Mouse (Mus musculus) MEL (cell line): Measurements from ENCODE around the gene Fat3. TPM values are rescaled to one million over a fixed set of nuclear protein-coding genes. Genes with fewer than 3 reads are reported as not detected.

Experiments
- DNase-seq: peaks from one replicate; pipeline ENCODE4 v3.0.0; 2011; ENCODE audit warnings: low read depth, low spot score
- H3K27ac ChIP-seq: 2 replicates; pipeline ENCODE4 v1.5.1; 2012; ENCODE audit warnings: low read depth, mild to moderate bottlenecking, control low read depth, low read length, moderate library complexity; ENCODE audit not compliant: control insufficient read depth
- H3K27me3 ChIP-seq, 2 experiments: fragments of 150-350 bp in 1 of 2; sonication (generic) in 1 of 2; 2 replicates each; pipeline ENCODE4 v1.6.1; 2012; ENCODE audit warnings: low read length in 2 of 2, mild to moderate bottlenecking in 2 of 2, improper control_type of control experiment in 1 of 2, moderate library complexity in 1 of 2; ENCODE audit not compliant: insufficient read depth in 2 of 2, control insufficient read depth in 1 of 2
- H3K36me3 ChIP-seq, 2 experiments: 2 replicates each; pipeline ENCODE4 v1.6.1; 2012 to 2014; ENCODE audit warnings: low read length in 2 of 2, improper control_type of control experiment in 1 of 2, inconsistent platforms in 1 of 2, mild to moderate bottlenecking in 1 of 2; ENCODE audit not compliant: insufficient read depth in 2 of 2, control insufficient read depth in 1 of 2
- H3K4me1 ChIP-seq, 2 experiments: fragments of 150-350 bp in 1 of 2; sonication (generic) in 1 of 2; 2 replicates each; pipeline ENCODE4 v1.6.1; 2012; ENCODE audit warnings: low read length in 2 of 2, improper control_type of control experiment in 1 of 2, mild to moderate bottlenecking in 1 of 2; ENCODE audit not compliant: insufficient read depth in 2 of 2, control insufficient read depth in 1 of 2
- H3K4me3 ChIP-seq, 2 experiments: fragments of 150-350 bp in 1 of 2; sonication (generic) in 1 of 2; 2 replicates each; pipeline ENCODE4 v1.5.1; 2012; ENCODE audit warnings: low read depth in 2 of 2, low read length in 2 of 2, mild to moderate bottlenecking in 2 of 2, moderate library complexity in 2 of 2, control low read depth in 1 of 2, improper control_type of control experiment in 1 of 2; ENCODE audit not compliant: control insufficient read depth in 1 of 2, insufficient read depth in 1 of 2
- H3K79me2 ChIP-seq: 2 replicates; pipeline ENCODE4 v1.6.1; 2012; ENCODE audit warnings: mild to moderate bottlenecking, low read length, moderate library complexity; ENCODE audit not compliant: control insufficient read depth, poor library complexity, insufficient read depth
- H3K9ac ChIP-seq: 2 replicates; pipeline ENCODE4 v1.6.1; 2012; ENCODE audit warnings: low read depth, mild to moderate bottlenecking, control low read depth, low read length, moderate library complexity; ENCODE audit not compliant: control insufficient read depth, poor library complexity, severe bottlenecking
- H3K9me3 ChIP-seq: fragments of 150-350 bp; sonication (generic); replicated peaks from 2 replicates; pipeline ENCODE4 v1.6.1; 2012; ENCODE audit warnings: mild to moderate bottlenecking, low read length, improper control_type of control experiment, moderate library complexity; ENCODE audit not compliant: insufficient read depth
- GATA1 ChIP-seq: IDR thresholded peaks from 2 replicates; pipeline ENCODE4 v1.6.1; 2011; ENCODE audit warnings: low read depth, low read length, improper control_type of control experiment
- KAT2A ChIP-seq: conservative IDR thresholded peaks from 2 replicates; pipeline ENCODE4 v1.6.1; 2012; ENCODE audit warnings: low read depth, low read length, improper control_type of control experiment, inconsistent platforms
- MAFK ChIP-seq: IDR thresholded peaks from 2 replicates; pipeline ENCODE4 v1.6.1; 2011; ENCODE audit warnings: low read depth, mild to moderate bottlenecking, low read length, improper control_type of control experiment, borderline replicate concordance
- MEF2A ChIP-seq: IDR thresholded peaks from 2 replicates; pipeline ENCODE4 v1.6.1; 2014; ENCODE audit warnings: low read depth, mild to moderate bottlenecking, inconsistent platforms, low read length, improper control_type of control experiment; ENCODE audit not compliant: poor library complexity, insufficient replicate concordance, severe bottlenecking; ENCODE audit errors: extremely low read depth
- MYC ChIP-seq: IDR thresholded peaks from 2 replicates; pipeline ENCODE4 v1.6.1; 2011; ENCODE audit warnings: low read depth, mild to moderate bottlenecking, low read length, improper control_type of control experiment, moderate library complexity
- POLR2A ChIP-seq, 2 experiments: IDR thresholded peaks; 2 replicates each; pipeline ENCODE4 v1.6.1; 2011 to 2012; ENCODE audit warnings: low read length in 2 of 2, mild to moderate bottlenecking in 2 of 2, control low read depth in 1 of 2, improper control_type of control experiment in 1 of 2, low read depth in 1 of 2, moderate library complexity in 1 of 2; ENCODE audit not compliant: control insufficient read depth in 1 of 2, insufficient read depth in 1 of 2, poor library complexity in 1 of 2
- POLR2AphosphoS2 ChIP-seq: IDR thresholded peaks from 2 replicates; pipeline ENCODE4 v1.6.1; 2011; ENCODE audit warnings: low read length, improper control_type of control experiment
- POLR2AphosphoS5 ChIP-seq: IDR thresholded peaks from 2 replicates; pipeline ENCODE4 v1.6.1; 2012; ENCODE audit warnings: low read depth, borderline replicate concordance, mild to moderate bottlenecking, inconsistent platforms, low read length, moderate library complexity, mixed read lengths
- RAD21 ChIP-seq: IDR thresholded peaks from 2 replicates; pipeline ENCODE4 v1.6.1; 2011; ENCODE audit warnings: mild to moderate bottlenecking, low read depth, low read length, improper control_type of control experiment
- SIN3A ChIP-seq: IDR thresholded peaks from 2 replicates; pipeline ENCODE4 v1.6.1; 2012; ENCODE audit warnings: low read length, improper control_type of control experiment, inconsistent platforms
- SMC3 ChIP-seq: IDR thresholded peaks from 2 replicates; pipeline ENCODE4 v1.6.1; 2011; ENCODE audit warnings: low read depth, low read length, improper control_type of control experiment
- TCF12 ChIP-seq: IDR thresholded peaks from 2 replicates; pipeline ENCODE4 v1.6.1; 2014; ENCODE audit warnings: low read depth, mild to moderate bottlenecking, inconsistent platforms, low read length, improper control_type of control experiment, moderate library complexity
- UBTF ChIP-seq: IDR thresholded peaks from 2 replicates; pipeline ENCODE4 v1.6.1; 2012; ENCODE audit warnings: low read depth, mild to moderate bottlenecking, inconsistent platforms, low read length, improper control_type of control experiment, moderate library complexity, borderline replicate concordance; ENCODE audit not compliant: insufficient read depth
- USF1 ChIP-seq: IDR thresholded peaks from 2 replicates; pipeline ENCODE4 v1.6.1; 2014; ENCODE audit warnings: low read depth, mild to moderate bottlenecking, inconsistent platforms, low read length, improper control_type of control experiment, moderate library complexity
- USF2 ChIP-seq, 2 experiments: IDR thresholded peaks; 2 replicates each; pipeline ENCODE4 v1.6.1; 2011 to 2012; ENCODE audit warnings: improper control_type of control experiment in 2 of 2, low read length in 2 of 2, borderline replicate concordance in 1 of 2, inconsistent platforms in 1 of 2, low read depth in 1 of 2, mild to moderate bottlenecking in 1 of 2; ENCODE audit not compliant: insufficient read depth in 1 of 2
- ZNF384 ChIP-seq: IDR thresholded peaks from 2 replicates; pipeline ENCODE4 v1.6.1; 2012; ENCODE audit warnings: low read depth, mild to moderate bottlenecking, inconsistent platforms, low read length, improper control_type of control experiment
- polyA plus RNA-seq, 2 experiments: library from polyadenylated mRNA; stranded (reverse) in 1 of 2; unstranded in 1 of 2; fragments of >175 nt in 1 of 2; fragments of >200 nt in 1 of 2; gene quantifications; 2 replicates each; pipeline versions ENCODE4 v1.2.1 to v1.2.4; 2012; ENCODE audit warnings: low replicate concordance in 2 of 2, low read depth in 1 of 2; ENCODE audit not compliant: insufficient read length in 2 of 2, insufficient read depth in 1 of 2, missing spikeins in 1 of 2
- total RNA-seq: library from RNA; depleted of rRNA; stranded (reverse); fragments of 300-350 nt; gene quantifications from 2 replicates; pipeline ENCODE4 v1.2.3, GENCODE M21; 2012

Fat3 gene
- total and polyA plus RNA-seq, 3 experiments: 1.5 to 1.8 TPM; not detected in 1

- no peak overlapping the region for H3K4me3 ChIP-seq
- no peak for DNase-seq
- TF ChIP-seq SMC3 (no peak), POLR2A (IDR thresholded peaks at IDR 0.05; ENCODE audit: control insufficient read depth in 1 of 2, insufficient read depth in 1 of 2, low read depth in 1 of 2, low read length in 2 of 2, poor library complexity in 1 of 2) (no peak), KAT2A (no peak), UBTF (no peak), SIN3A (no peak), POLR2AphosphoS5 (no peak), POLR2AphosphoS2 (no peak), TCF12 (no peak)
- TF ChIP-seq, all 39 proteins: peak for 0
- no peak overlapping the region for H3K27ac ChIP-seq
- no peaks in the 10 kb centered on the region for H3K79me2 ChIP-seq
- no peaks in the 10 kb centered on the region for H3K4me1 ChIP-seq
- no peak overlapping the region for H3K9ac ChIP-seq
- H3K36me3 ChIP-seq: no peaks in the 10 kb centered on the region
- no peaks in the 10 kb centered on the region for H3K27me3 ChIP-seq
- H3K9me3 ChIP-seq: no peaks in the 10 kb centered on the region
Measured at GRCm38 (mm10) chr9:16310305-16310704, 190.8 kb downstream of the Fat3 start.

- H3K79me2 ChIP-seq: no peaks in the 10 kb centered on the region
- no peaks in the 10 kb centered on the region for H3K9me3 ChIP-seq
- no peaks in the 10 kb centered on the region for H3K36me3 ChIP-seq
- no peak for TF ChIP-seq MAFK
- TF ChIP-seq RAD21: no peak
- no peak for TF ChIP-seq MYC
- no peak for TF ChIP-seq GATA1
- no peak for TF ChIP-seq ZNF384
- TF ChIP-seq POLR2AphosphoS5: no peak
- TF ChIP-seq MEF2A: no peak
- TF ChIP-seq USF1: no peak
- no peak for TF ChIP-seq USF2 (IDR thresholded peaks at IDR 0.05; ENCODE audit: borderline replicate concordance in 1 of 2, insufficient read depth in 1 of 2, low read depth in 1 of 2, low read length in 2 of 2)
- H3K27me3 ChIP-seq: no peaks in the 10 kb centered on the region
- H3K27ac ChIP-seq: no peak overlapping the region
- no peaks in the 10 kb centered on the region for H3K4me1 ChIP-seq
- H3K9ac ChIP-seq: no peak overlapping the region
- H3K4me3 ChIP-seq: no peak overlapping the region
- DNase-seq: no peak
Measured at GRCm38 (mm10) chr9:16307789-16308188, 193.3 kb downstream of the Fat3 start.
